11 mouse cellular contexts compared by ENCODE assay signal in genomic region chr5:146989051-146989450, GRCm38 (mm10).
"Had no signal": no experiment of that assay in that cellular context is flagged by ENCODE, and none has a peak within 500 bp of the region (broad histone marks: within the 10 kb centered on the region; RNA-seq: fewer than 3 reads in every experiment).

No protein-coding gene starts in this region.

- ATAC-seq: liver, postnatal 0 days; midbrain, embryonic 13.5 days had no signal

- DNase-seq: kidney, postnatal 36 days; layer of hippocampus, adult 9-11 months; layer of hippocampus, postnatal 36 days; liver; liver, embryonic 13.5 days; liver, postnatal 0 days; lung, postnatal 14 days; right cerebral cortex, postnatal 14 days; thymus, adult 18-20 months; thymus, postnatal 14 days had no signal
